Mouse (Mus musculus) midbrain, embryonic 11.5 days (tissue): ENCODE results near the gene Casp2. TPM values are rescaled to one million over a fixed set of nuclear protein-coding genes. Genes with fewer than 3 reads are reported as not detected.

Experiments used
- ATAC-seq: fragments of 200-750 bp; cut with Nextera tagmentation; 2 replicates; pipeline ENCODE4 v1.8.0; 2017; ENCODE audit warnings: moderate TSS enrichment, moderate library complexity; ENCODE audit not compliant: low FRiP score
- DNase-seq: peaks from one replicate; pipeline ENCODE4 v3.0.0; 2015; ENCODE audit warnings: low spot score; ENCODE audit errors: missing footprints
- H3K27ac ChIP-seq: fragments of 300-500 bp; sonication (generic); 2 replicates; pipeline ENCODE4 v1.5.1; 2014; ENCODE audit warnings: low read depth, low read length
- H3K27me3 ChIP-seq: fragments of 300-500 bp; sonication (generic); 2 replicates; pipeline ENCODE4 v1.6.1; 2014; ENCODE audit warnings: mild to moderate bottlenecking, low read length, moderate library complexity, mixed read lengths; ENCODE audit not compliant: control insufficient read depth, insufficient read depth
- H3K36me3 ChIP-seq: fragments of 300-500 bp; sonication (generic); 2 replicates; pipeline ENCODE4 v1.6.1; 2014; ENCODE audit warnings: mild to moderate bottlenecking, low read length, moderate library complexity, mixed read lengths; ENCODE audit not compliant: control insufficient read depth, insufficient read depth
- H3K4me1 ChIP-seq: fragments of 300-500 bp; sonication (generic); 2 replicates; pipeline ENCODE4 v1.6.1; 2014; ENCODE audit warnings: low read length; ENCODE audit not compliant: control insufficient read depth, insufficient read depth
- H3K4me2 ChIP-seq: fragments of 300-500 bp; sonication (generic); 2 replicates; pipeline ENCODE4 v1.6.1; 2014; ENCODE audit warnings: mild to moderate bottlenecking, moderate library complexity
- H3K4me3 ChIP-seq: fragments of 300-500 bp; sonication (generic); 2 replicates; pipeline ENCODE4 v1.5.1; 2014; ENCODE audit warnings: low read depth, low read length
- H3K9ac ChIP-seq: fragments of 300-500 bp; sonication (generic); 2 replicates; pipeline ENCODE4 v1.6.1; 2014; ENCODE audit warnings: low read length
- H3K9me3 ChIP-seq: fragments of 300-500 bp; sonication (generic); 2 replicates; pipeline ENCODE4 v1.6.1; 2016; ENCODE audit warnings: low read length; ENCODE audit not compliant: control insufficient read depth
- WGBS: fragments of 180-500 bp; shearing (Covaris S2); extraction: QIAGEN DNeasy Blood & Tissue Kit; methylation state at CpG from one replicate; pipeline ENCODE4 v1.1.7; 2014; 5-methylcytosine and 5-hydroxymethylcytosine counted together
- polyA plus RNA-seq: library from polyadenylated mRNA; unstranded; fragments of >200 nt; fragmentation: Nextera tagmentation; extraction: Ambion mirVana; gene quantifications from 2 replicates; pipeline ENCODE4 v1.2.1, GENCODE M21; 2014

Gene Casp2
- polyA plus RNA-seq, 1 experiment from 2014 or later, result 70.2 TPM

GRCm38 (mm10) chr6:42309816-42310378 is 45.1 kb downstream of the Casp2 start:
- no peak overlapping the region for H3K9ac ChIP-seq
- no peaks in the 10 kb centered on the region for H3K4me1 ChIP-seq
- ATAC-seq (0 out of 2 replicates have a peak, but pooled peaks have one; percentile 30), DNase-seq (no peak)
- H3K4me3 ChIP-seq, result no peak overlapping the region
- H3K27ac ChIP-seq, result no peak overlapping the region
- H3K27me3 ChIP-seq, result no peaks in the 10 kb centered on the region
- WGBS, result 48% methylated on average over 8 of the region's 8 CpGs
- peaks cover 9% of the 10 kb centered on the region; the same call in 1 of the 2 replicates for H3K36me3 ChIP-seq
- H3K4me2 ChIP-seq, result no peak overlapping the region
- H3K9me3 ChIP-seq, result no peaks in the 10 kb centered on the region

- peaks cover 9% of the 10 kb centered on the region; the same call in 1 of the 2 replicates for H3K36me3 ChIP-seq
- ATAC-seq, result no peak
These were observed 45.8 kb downstream of the Casp2 start for GRCm38 (mm10) chr6:42310427-42311053.

GRCm38 (mm10) chr6:42318293-42318692 is 53.5 kb downstream of the Casp2 start:
- ATAC-seq (no peak), DNase-seq (no peak)
- Histone ChIP-seq H3K4me2 (no peak overlapping the region), H3K9ac (no peak overlapping the region), H3K4me1 (no peaks in the 10 kb centered on the region; the same call in 1 of the 2 replicates), H3K27me3 (0 out of 2 replicates have a peak, but pooled peaks cover under 1% of the 10 kb centered on the region), H3K27ac (no peak overlapping the region), H3K4me3 (no peak overlapping the region), H3K36me3 (peaks cover 4% of the 10 kb centered on the region; the same call in 1 of the 2 replicates), H3K9me3 (no peaks in the 10 kb centered on the region)
- WGBS, result 92% methylated on average over 4 of the region's 4 CpGs

More at GRCm38 (mm10) chr6:42310427-42311053, 45.8 kb downstream of the Casp2 start:
- Histone ChIP-seq H3K9ac (no peak overlapping the region), H3K27ac (no peak overlapping the region), H3K4me3 (no peak overlapping the region), H3K4me2 (no peak overlapping the region), H3K27me3 (no peaks in the 10 kb centered on the region), H3K4me1 (no peaks in the 10 kb centered on the region), H3K9me3 (no peaks in the 10 kb centered on the region)
- 93% methylated on average over 2 of the region's 2 CpGs for WGBS
- no peak for DNase-seq

- DNase-seq (peak; percentile 95), ATAC-seq (peak; percentile 38)
- Histone ChIP-seq H3K4me2 (peak overlapping the region; percentile 88), H3K9me3 (no peaks in the 10 kb centered on the region), H3K4me3 (peak overlapping the region; percentile 65), H3K9ac (peak overlapping the region; percentile 78), H3K27ac (peak overlapping the region; percentile 80; the same call in 1 of the 2 replicates), H3K27me3 (peaks cover 7% of the 10 kb centered on the region; the same call in 1 of the 2 replicates), H3K36me3 (no peaks in the 10 kb centered on the region), H3K4me1 (peaks cover 5% of the 10 kb centered on the region; the same call in 1 of the 2 replicates)
- WGBS, result 2% methylated on average over 27 of the region's 28 CpGs
These were observed 58.7 kb downstream of the Casp2 start for GRCm38 (mm10) chr6:42323371-42324066.

- Histone ChIP-seq H3K27ac (peak overlapping the region; percentile 80), H3K4me1 (peaks cover 5% of the 10 kb centered on the region; the same call in 1 of the 2 replicates), H3K4me3 (peak overlapping the region; percentile 65), H3K36me3 (no peaks in the 10 kb centered on the region), H3K9ac (peak overlapping the region; percentile 78), H3K9me3 (no peaks in the 10 kb centered on the region), H3K4me2 (peak overlapping the region; percentile 88), H3K27me3 (peaks cover 10% of the 10 kb centered on the region; the same call in 1 of the 2 replicates)
- WGBS, result 0% methylated on average over 17 of the region's 32 CpGs
- ATAC-seq, result peak; percentile 81
- no peak for DNase-seq
These were observed 59.3 kb downstream of the Casp2 start for GRCm38 (mm10) chr6:42324067-42324481.

- H3K9me3 ChIP-seq, result no peaks in the 10 kb centered on the region
- peak; percentile 97 for DNase-seq
- ATAC-seq, result peak; percentile 88
- peak within 1 kb of the TSS; percentile 78 for H3K9ac ChIP-seq
- peak within 1 kb of the TSS; percentile 88 for H3K4me2 ChIP-seq
- no peaks in the 10 kb centered on the region for H3K36me3 ChIP-seq
- peaks cover 10% of the 10 kb centered on the region; the same call in 1 of the 2 replicates for H3K27me3 ChIP-seq
- peak within 1 kb of the TSS; percentile 80 for H3K27ac ChIP-seq
- H3K4me3 ChIP-seq, result peak within 1 kb of the TSS; percentile 65
- WGBS, result 1% methylated on average over 55 of the region's 68 CpGs
- H3K4me1 ChIP-seq, result peaks cover 5% of the 10 kb centered on the region; the same call in 1 of the 2 replicates
These were observed 59.9 kb downstream of the Casp2 start, which contains the start of gene Fam131b for GRCm38 (mm10) chr6:42324482-42325267. Gene Fam131b, minus strand, starts transcription at chr6:42324643.

GRCm38 (mm10) chr6:42325268-42325609 is 60.5 kb downstream of the Casp2 start:
- no peaks in the 10 kb centered on the region for H3K36me3 ChIP-seq
- peaks cover 5% of the 10 kb centered on the region; the same call in 1 of the 2 replicates for H3K4me1 ChIP-seq
- no peaks in the 10 kb centered on the region for H3K9me3 ChIP-seq
- peaks cover 10% of the 10 kb centered on the region; the same call in 1 of the 2 replicates for H3K27me3 ChIP-seq
- H3K4me2 ChIP-seq, result peak overlapping the region; percentile 88
- ATAC-seq, result peak; percentile 6
- no peak overlapping the region; the same call in 1 of the 2 replicates for H3K27ac ChIP-seq
- H3K4me3 ChIP-seq, result peak overlapping the region; percentile 65
- WGBS, result 1% methylated on average over 7 of the region's 7 CpGs
- H3K9ac ChIP-seq, result peak overlapping the region; percentile 78
- DNase-seq, result peak; percentile 98

- no peaks in the 10 kb centered on the region for H3K36me3 ChIP-seq
- 89% methylated on average over 3 of the region's 3 CpGs for WGBS
- no peaks in the 10 kb centered on the region for H3K9me3 ChIP-seq
- H3K27ac ChIP-seq, result no peak overlapping the region
- H3K9ac ChIP-seq, result no peak overlapping the region
- H3K4me2 ChIP-seq, result no peak overlapping the region
- ATAC-seq, result no peak
- peaks cover 10% of the 10 kb centered on the region; the same call in 1 of the 2 replicates for H3K27me3 ChIP-seq
- no peak overlapping the region for H3K4me3 ChIP-seq
- peaks cover 5% of the 10 kb centered on the region; the same call in 1 of the 2 replicates for H3K4me1 ChIP-seq
- no peak for DNase-seq
These were observed 61.7 kb downstream of the Casp2 start for GRCm38 (mm10) chr6:42326509-42326908.
